Mouse (Mus musculus) bone marrow macrophage, adult 2 months (primary cell): ENCODE results near the gene Afmid.

ENCODE experiments used
- CTCF ChIP-seq: IDR thresholded peaks from 2 replicates; pipeline ENCODE4 v1.5.1; 2012; ENCODE audit warnings: low read depth, mild to moderate bottlenecking, low read length, moderate library complexity
- POLR2A ChIP-seq: IDR thresholded peaks from 2 replicates; pipeline ENCODE4 v1.6.1; 2012; ENCODE audit warnings: mild to moderate bottlenecking, low read depth, low read length, borderline replicate concordance

DNA sequence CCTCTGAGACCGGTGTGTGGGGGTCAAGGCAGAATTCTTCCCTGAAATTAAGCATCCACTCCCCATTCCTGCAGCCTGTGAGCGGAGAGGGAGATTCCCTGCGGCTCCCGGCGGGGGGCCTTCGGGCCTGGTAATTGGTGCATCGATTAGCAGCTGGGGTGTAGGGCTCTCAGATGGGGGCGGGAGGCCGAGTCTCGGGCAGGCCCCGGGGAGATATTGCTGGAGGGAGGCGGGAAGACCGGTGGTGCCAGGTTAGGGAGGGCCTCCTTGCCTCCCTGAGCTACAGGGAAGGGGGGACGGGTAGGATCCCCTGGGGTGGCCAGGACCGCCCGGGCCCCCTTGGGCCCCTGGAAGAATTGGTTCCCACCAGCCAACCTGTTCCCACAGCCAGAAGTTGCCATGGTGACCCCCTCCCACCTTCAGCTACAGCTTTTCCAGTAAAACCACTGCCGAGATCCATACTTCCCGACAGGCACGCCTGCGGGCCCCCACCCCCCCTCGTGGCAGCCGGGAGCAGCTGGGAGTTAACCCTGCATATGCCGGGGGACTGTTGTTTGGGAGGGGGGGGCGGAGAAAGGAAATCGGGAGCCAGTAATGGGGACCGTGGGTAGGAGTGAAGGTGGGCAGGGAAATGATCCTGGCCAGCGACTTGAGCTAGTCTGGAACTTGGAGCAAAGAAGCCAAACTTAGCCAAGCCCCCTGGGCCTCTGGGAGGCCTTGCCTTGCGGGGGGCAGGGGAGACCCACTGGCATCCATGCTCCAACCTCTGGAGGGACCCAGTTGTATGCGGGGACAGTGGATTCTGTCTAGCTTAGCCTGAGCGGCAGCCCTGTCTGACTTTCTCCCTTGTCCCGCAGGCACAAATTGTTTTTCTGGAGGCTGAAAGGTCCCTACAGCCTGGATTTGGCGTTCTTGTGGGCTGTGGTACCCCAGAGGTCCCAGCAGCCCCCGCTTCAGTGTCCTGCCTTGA lies 63.4 kb downstream of the Afmid start:
- TF ChIP-seq CTCF, result no peak
- no peak for TF ChIP-seq POLR2A
